Mouse (Mus musculus): ENCODE data around the gene Nfasc. TPM values are rescaled to one million over a fixed set of nuclear protein-coding genes. Genes with fewer than 3 reads are reported as not detected.

Nfasc gene
- polyA plus RNA-seq, 1 experiment from 2014 or later, result 45.3 TPM

DNA sequence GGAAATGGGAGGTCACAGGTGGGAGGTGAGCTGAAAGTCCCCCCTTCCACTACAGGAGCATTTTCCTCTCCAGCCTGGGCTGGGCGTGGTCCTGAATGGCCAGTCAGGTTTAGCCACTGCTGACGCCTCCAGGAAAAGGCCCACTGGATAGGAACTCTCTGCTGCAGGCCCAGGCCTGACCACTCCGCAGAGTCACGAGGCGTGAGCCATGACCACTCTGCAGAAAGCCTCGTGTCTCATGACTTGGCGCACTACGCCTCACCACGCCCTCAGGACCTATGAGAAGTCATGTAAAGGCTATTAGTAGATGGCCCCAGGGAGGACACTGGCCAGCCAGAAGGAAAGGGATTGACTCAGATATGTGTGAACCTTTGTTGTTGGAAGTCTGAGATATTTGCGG lies 23.6 kb upstream of the Nfasc start:
- peaks cover 30% of the 10 kb centered on the region for H3K4me1 ChIP-seq (replicated peaks)
- H3K36me3 ChIP-seq, result no peaks in the 10 kb centered on the region
- no peak overlapping the region for H3K4me3 ChIP-seq
- H3K27ac ChIP-seq, result 0 out of 2 replicates have a peak overlapping the region, but pooled peaks have one; percentile 35
- ATAC-seq (ENCODE audit: low FRiP score), result peak; percentile 34; the same call in 1 of the 2 replicates
- no peaks in the 10 kb centered on the region for H3K9me3 ChIP-seq
- H3K4me2 ChIP-seq, result no peak overlapping the region; the same call in 1 of the 2 replicates
- no peak overlapping the region for H3K9ac ChIP-seq
- H3K27me3 ChIP-seq, result no peaks in the 10 kb centered on the region
- 86% methylated on average over 10 of the region's 10 CpGs for WGBS

DNA sequence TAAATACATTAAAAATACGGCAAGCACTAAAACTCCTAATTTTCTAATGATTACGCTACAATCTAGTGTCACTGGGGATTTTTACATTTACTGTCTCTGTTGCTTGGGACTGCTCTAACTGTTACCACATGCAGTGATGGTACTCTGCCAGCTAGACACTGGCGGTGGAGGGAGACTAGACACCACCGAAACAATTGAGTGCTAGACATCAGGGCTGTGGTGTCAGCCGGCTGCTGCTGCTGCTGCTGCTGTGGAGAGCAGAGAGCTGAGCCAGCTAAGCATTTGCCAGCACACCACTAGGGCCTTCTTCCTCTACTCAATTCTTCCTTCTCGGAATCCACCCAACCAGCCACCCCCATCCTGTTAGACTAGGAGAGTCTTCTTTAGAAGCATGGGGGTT lies 17.8 kb upstream of the Nfasc start:
- peak overlapping the region; percentile 58 for H3K4me2 ChIP-seq
- 55% methylated on average over 6 of the region's 6 CpGs for WGBS
- H3K27ac ChIP-seq, result peak overlapping the region; percentile 40
- ATAC-seq (ENCODE audit: low FRiP score), result peak; percentile 62
- no peak overlapping the region for H3K9ac ChIP-seq
- H3K4me1 ChIP-seq (replicated peaks), result peaks cover 14% of the 10 kb centered on the region
- H3K4me3 ChIP-seq, result no peak overlapping the region
- H3K36me3 ChIP-seq, result no peaks in the 10 kb centered on the region
- no peaks in the 10 kb centered on the region for H3K27me3 ChIP-seq
- no peaks in the 10 kb centered on the region for H3K9me3 ChIP-seq

DNA sequence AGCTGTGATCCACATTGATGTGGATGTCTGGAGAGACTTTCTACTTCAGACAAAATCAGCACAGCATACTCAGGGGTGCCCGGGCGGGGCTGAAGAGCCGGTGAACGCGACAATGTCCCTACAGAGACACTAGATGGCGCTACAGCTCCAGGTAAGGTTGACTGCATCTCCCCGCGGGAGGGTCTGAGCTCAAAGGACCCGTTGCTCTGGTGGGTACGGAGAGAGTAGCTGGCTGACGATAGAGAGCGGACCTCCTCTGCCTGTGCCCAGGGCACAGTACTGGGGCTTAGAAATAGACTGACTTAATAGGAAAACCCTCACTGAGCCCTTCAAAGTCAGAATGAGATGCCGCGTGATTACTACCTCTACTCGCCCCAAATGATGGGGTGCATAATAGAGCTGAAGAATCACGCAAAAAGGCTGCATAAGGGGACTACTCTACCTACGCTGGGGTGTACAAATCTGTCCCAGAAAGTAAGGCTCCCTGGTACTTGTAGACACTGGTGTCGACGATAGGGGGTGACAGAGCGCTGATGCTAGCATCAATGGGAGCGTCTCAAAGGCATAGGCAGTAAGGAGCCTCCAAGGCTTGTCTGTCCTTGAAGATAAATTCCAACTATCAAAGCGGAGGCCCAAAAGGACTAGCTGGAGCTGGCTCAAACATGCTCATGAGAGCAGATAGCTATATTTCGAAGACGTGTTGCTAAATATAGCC lies 17.2 kb upstream of the Nfasc start:
- no peaks in the 10 kb centered on the region for H3K9me3 ChIP-seq
- H3K36me3 ChIP-seq, result no peaks in the 10 kb centered on the region
- H3K4me3 ChIP-seq, result peak overlapping the region; percentile 33
- WGBS, result 9% methylated on average over 24 of the region's 24 CpGs
- H3K4me1 ChIP-seq (replicated peaks), result peaks cover 14% of the 10 kb centered on the region
- ATAC-seq (ENCODE audit: low FRiP score), result peak; percentile 95
- no peaks in the 10 kb centered on the region for H3K27me3 ChIP-seq
- peak overlapping the region; percentile 63 for H3K27ac ChIP-seq
- no peak overlapping the region for H3K9ac ChIP-seq
- peak overlapping the region; percentile 58 for H3K4me2 ChIP-seq

DNA sequence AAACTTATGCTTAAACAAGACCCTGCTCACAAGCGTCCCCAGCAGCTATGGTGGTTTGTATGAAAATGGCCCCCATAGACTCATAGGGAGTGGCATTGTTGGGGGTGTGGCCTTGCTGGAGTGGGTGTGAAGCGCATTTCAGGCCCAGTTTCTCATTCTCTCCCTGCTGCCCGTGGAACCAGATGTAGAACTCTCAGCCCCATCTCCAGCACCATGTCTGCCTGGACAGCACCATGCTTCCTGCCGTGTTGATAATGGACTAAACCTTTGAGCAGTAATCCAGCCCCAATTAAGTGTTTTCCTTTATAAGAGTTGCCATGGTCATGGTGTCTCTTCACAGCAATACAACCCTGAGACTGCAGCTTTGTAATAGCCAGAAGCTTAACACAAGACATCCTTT lies 13.6 kb upstream of the Nfasc start:
- H3K4me1 ChIP-seq (replicated peaks), result peaks cover 17% of the 10 kb centered on the region
- no peak overlapping the region for H3K27ac ChIP-seq
- H3K4me3 ChIP-seq, result no peak overlapping the region
- no peaks in the 10 kb centered on the region for H3K9me3 ChIP-seq
- H3K36me3 ChIP-seq, result no peaks in the 10 kb centered on the region
- H3K4me2 ChIP-seq, result no peak overlapping the region
- H3K27me3 ChIP-seq, result no peaks in the 10 kb centered on the region
- no peak for ATAC-seq (ENCODE audit: low FRiP score)
- no peak overlapping the region for H3K9ac ChIP-seq
- WGBS, result 80% methylated on average over 4 of the region's 4 CpGs

DNA sequence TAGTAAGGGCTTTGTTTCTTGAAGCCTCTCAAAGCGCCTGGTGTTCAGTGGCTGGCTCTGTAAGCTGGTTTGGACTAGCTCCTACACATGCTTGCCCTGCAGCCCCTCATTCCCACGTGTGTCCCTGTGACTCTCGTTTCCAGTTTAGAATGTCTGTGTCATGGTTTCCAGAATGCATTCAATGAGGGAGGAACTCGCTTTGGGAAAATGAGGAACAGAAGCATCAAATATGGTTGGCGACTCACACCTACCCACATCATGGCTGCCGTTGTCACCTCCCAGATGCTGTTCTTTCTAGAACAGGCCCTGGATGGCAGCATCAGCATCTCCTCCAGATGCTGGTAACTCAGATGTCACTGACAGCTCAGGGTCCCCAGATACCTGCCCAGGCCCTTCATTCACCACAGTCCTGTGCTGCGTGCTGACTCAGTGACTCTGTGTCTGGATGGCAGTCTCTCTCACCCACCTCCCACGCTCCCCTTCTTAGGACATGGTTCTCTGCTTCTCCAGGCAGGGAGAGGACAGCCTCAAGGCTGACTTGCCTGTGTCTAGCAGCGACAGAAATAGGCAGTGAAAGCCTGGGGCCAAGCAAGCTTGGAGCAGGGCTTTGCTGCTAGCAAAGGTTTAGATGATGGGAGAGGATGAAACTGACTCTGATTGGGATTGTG lies 7.8 kb upstream of the Nfasc start:
- Histone ChIP-seq H3K9me3 (no peaks in the 10 kb centered on the region), H3K36me3 (no peaks in the 10 kb centered on the region), H3K4me1 (replicated peaks) (peaks cover 6% of the 10 kb centered on the region; the same call in 1 of the 2 replicates), H3K27ac (no peak overlapping the region), H3K27me3 (no peaks in the 10 kb centered on the region), H3K4me3 (no peak overlapping the region), H3K4me2 (no peak overlapping the region), H3K9ac (no peak overlapping the region)
- ATAC-seq (ENCODE audit: low FRiP score), result no peak
- WGBS, result 76% methylated on average over 9 of the region's 9 CpGs

- Histone ChIP-seq H3K9ac (no peak overlapping the region), H3K27me3 (peaks cover 7% of the 10 kb centered on the region; the same call in 1 of the 2 replicates), H3K27ac (no peak overlapping the region), H3K9me3 (no peaks in the 10 kb centered on the region), H3K4me3 (no peak overlapping the region), H3K36me3 (no peaks in the 10 kb centered on the region), H3K4me2 (no peak overlapping the region), H3K4me1 (replicated peaks) (peaks cover 12% of the 10 kb centered on the region)
- 88% methylated on average over 9 of the region's 9 CpGs for WGBS
- ATAC-seq (ENCODE audit: low FRiP score), result no peak
Observed at GRCm38 (mm10) chr1:132746302-132746701, 4.7 kb upstream of the Nfasc start.

GRCm38 (mm10) chr1:132745636-132746035 lies 4.0 kb upstream of the Nfasc start:
- Histone ChIP-seq H3K9ac (no peak overlapping the region), H3K36me3 (no peaks in the 10 kb centered on the region), H3K27ac (no peak overlapping the region), H3K4me1 (replicated peaks) (peaks cover 17% of the 10 kb centered on the region), H3K9me3 (no peaks in the 10 kb centered on the region), H3K27me3 (peaks cover 7% of the 10 kb centered on the region; the same call in 1 of the 2 replicates), H3K4me3 (no peak overlapping the region), H3K4me2 (no peak overlapping the region)
- no peak for ATAC-seq (ENCODE audit: low FRiP score)
- WGBS, result 81% methylated on average over 6 of the region's 6 CpGs

DNA sequence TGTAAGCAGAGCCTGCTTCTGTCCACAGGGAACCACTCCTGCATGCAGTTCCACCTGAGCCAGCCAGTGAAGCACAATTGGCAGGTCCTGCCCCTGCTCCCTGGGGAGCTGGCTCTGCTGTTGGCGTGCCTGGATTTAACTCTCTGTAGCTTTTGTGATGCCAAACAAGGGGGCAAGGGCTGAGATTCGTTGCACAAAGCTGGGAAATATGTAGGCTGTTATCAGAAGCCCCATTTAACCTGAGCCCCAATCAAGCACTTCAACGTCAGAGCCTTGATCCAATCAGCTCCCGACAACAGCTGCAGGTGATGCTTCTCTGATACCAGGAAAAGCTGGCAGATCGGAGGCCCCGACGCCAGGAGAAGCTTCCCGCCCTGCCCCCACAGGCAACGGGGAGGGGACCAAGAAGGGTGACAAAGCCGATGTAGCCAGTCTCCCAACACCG lies 2.5 kb downstream of the Nfasc start:
- H3K4me3 ChIP-seq, result peak overlapping the region; percentile 68
- peaks cover 7% of the 10 kb centered on the region; the same call in 1 of the 2 replicates for H3K27me3 ChIP-seq
- H3K4me1 ChIP-seq (replicated peaks), result peaks cover 72% of the 10 kb centered on the region
- H3K36me3 ChIP-seq, result no peaks in the 10 kb centered on the region
- peak; percentile 55 for ATAC-seq (ENCODE audit: low FRiP score)
- peak overlapping the region; percentile 90 for H3K9ac ChIP-seq
- H3K27ac ChIP-seq, result peak overlapping the region; percentile 95
- peak overlapping the region; percentile 88 for H3K4me2 ChIP-seq
- under 1% methylated on average over 11 of the region's 11 CpGs for WGBS
- H3K9me3 ChIP-seq, result no peaks in the 10 kb centered on the region

GRCm38 (mm10) chr1:132736171-132736570 lies 5.4 kb downstream of the Nfasc start:
- Histone ChIP-seq H3K9ac (peak overlapping the region; percentile 49; the same call in 1 of the 2 replicates), H3K27ac (peak overlapping the region; percentile 61), H3K4me2 (peak overlapping the region; percentile 20; the same call in 1 of the 2 replicates), H3K4me1 (replicated peaks) (peaks cover 92% of the 10 kb centered on the region), H3K36me3 (no peaks in the 10 kb centered on the region), H3K4me3 (no peak overlapping the region), H3K27me3 (no peaks in the 10 kb centered on the region), H3K9me3 (no peaks in the 10 kb centered on the region)
- no peak for ATAC-seq (ENCODE audit: low FRiP score)
- 9% methylated on average over 4 of the region's 4 CpGs for WGBS

DNA sequence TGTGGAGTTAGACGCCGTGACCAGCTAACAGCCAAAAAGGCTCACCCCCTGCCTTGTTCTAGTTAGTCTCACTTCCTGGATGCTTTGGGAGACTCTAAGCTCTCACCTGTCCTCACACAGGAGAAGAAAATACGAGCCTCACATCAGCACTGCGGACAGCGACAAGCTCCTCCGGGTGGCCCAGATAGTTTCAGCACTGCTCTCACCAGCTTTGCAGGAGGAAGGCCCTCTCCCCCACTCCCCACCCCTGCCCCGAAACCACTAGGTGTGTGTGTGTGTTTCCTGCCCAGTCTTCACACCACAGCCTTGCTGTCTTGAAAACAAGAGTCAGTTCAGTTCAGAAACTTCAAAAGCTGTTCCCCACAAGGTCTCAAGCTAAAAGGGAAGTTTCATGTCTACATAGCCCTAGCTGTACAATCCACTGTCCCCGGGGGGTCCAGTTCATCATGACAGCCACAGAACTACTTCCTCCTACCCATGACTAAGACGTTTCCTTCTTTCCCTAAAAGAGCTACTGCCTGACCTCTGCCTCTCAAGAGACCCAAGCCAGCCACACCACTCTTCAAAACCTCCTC lies 7.6 kb downstream of the Nfasc start:
- no peaks in the 10 kb centered on the region for H3K9me3 ChIP-seq
- no peak for ATAC-seq (ENCODE audit: low FRiP score)
- H3K4me2 ChIP-seq, result no peak overlapping the region
- no peaks in the 10 kb centered on the region for H3K36me3 ChIP-seq
- no peaks in the 10 kb centered on the region for H3K27me3 ChIP-seq
- no peak overlapping the region for H3K4me3 ChIP-seq
- 49% methylated on average over 9 of the region's 9 CpGs for WGBS
- 0 out of 2 replicates have a peak overlapping the region, but pooled peaks have one; percentile 19 for H3K9ac ChIP-seq
- peaks cover 100% of the 10 kb centered on the region for H3K4me1 ChIP-seq (replicated peaks)
- no peak overlapping the region for H3K27ac ChIP-seq

- H3K4me2 ChIP-seq, result 0 out of 2 replicates have a peak overlapping the region, but pooled peaks have one; percentile 5
- no peaks in the 10 kb centered on the region for H3K36me3 ChIP-seq
- H3K27me3 ChIP-seq, result no peaks in the 10 kb centered on the region
- H3K9me3 ChIP-seq, result no peaks in the 10 kb centered on the region
- H3K9ac ChIP-seq, result peak overlapping the region; percentile 21
- WGBS, result 39% methylated on average over 12 of the region's 12 CpGs
- peak overlapping the region; percentile 60; the same call in 1 of the 2 replicates for H3K27ac ChIP-seq
- H3K4me1 ChIP-seq (replicated peaks), result peaks cover 100% of the 10 kb centered on the region
- ATAC-seq (ENCODE audit: low FRiP score), result peak; percentile 50
- no peak overlapping the region for H3K4me3 ChIP-seq
Observed at GRCm38 (mm10) chr1:132732307-132732706, 9.3 kb downstream of the Nfasc start.

- H3K36me3 ChIP-seq, result no peaks in the 10 kb centered on the region
- 16% methylated on average over 2 of the region's 2 CpGs for WGBS
- no peak overlapping the region for H3K4me2 ChIP-seq
- no peak overlapping the region for H3K4me3 ChIP-seq
- peaks cover 79% of the 10 kb centered on the region for H3K4me1 ChIP-seq (replicated peaks)
- H3K27me3 ChIP-seq, result no peaks in the 10 kb centered on the region
- H3K9ac ChIP-seq, result no peak overlapping the region; the same call in 1 of the 2 replicates
- H3K9me3 ChIP-seq, result no peaks in the 10 kb centered on the region
- H3K27ac ChIP-seq, result peak overlapping the region; percentile 62
- ATAC-seq (ENCODE audit: low FRiP score), result no peak
Observed at GRCm38 (mm10) chr1:132727548-132727947, 14.0 kb downstream of the Nfasc start.

Data from hindbrain, embryonic 13.5 days (tissue).